Mouse (Mus musculus) adipocyte (in vitro differentiated cells): ENCODE measurements around the gene Osbpl9.

Experiments
- DNase-seq: peaks from one replicate; pipeline ENCODE4 v3.0.0-alpha.2; 2016; ENCODE audit warnings: low spot score

Gene Osbpl9

DNA sequence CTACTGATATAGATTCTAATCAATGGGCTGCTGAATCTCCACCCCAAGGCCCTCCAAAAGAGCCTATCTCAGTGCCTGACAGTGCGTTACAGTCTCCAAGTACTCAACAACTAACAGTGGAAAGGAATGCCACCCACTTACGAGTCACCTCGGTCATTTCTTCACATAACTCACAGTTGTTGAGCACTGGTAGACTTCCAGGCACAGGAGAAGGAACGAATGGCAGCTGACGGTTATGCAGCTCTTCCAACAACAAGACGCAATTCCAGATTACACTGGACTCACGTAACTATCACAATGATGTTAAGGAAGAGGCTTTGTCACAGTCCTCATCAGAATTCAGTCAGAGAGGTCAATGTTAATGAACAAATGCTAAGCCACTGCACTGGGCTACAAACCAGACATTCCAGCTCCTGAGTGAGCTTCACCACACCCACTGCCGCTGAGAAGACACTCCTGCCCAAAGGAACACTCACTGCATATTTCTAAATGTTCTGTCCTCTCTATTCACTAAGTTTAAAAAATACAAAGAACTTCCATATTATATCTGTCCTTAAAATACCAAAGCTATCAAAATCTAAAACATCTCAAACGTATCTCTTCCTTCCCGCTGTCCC, 70.7 kb downstream of the Osbpl9 start:
- DNase-seq: no peak

GRCm38 (mm10) chr4:109128971-109129370, 73.1 kb downstream of the Osbpl9 start:
- DNase-seq: no peak

DNA sequence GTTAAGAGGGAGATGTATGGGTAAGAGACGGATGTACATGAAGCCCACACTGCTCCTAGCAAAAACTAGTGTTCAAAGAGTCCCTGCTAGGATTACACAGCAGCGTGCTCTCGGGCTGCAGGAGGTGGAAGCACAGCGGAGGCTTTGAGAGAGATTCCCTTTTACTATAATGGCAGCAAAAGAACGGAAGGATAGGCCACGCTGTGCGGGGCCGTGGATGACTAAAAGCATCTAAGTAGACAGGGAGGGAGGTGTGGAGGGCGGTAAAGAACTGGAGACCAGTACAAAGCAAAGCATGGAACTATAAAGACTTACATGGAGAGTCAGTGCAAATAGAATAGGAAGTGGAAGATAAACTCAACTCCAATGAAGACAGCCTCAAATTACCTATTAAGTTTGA, 74.1 kb downstream of the Osbpl9 start:
- no peak for DNase-seq

GRCm38 (mm10) chr4:109126834-109127564, 75.1 kb downstream of the Osbpl9 start:
- no peak for DNase-seq

DNA sequence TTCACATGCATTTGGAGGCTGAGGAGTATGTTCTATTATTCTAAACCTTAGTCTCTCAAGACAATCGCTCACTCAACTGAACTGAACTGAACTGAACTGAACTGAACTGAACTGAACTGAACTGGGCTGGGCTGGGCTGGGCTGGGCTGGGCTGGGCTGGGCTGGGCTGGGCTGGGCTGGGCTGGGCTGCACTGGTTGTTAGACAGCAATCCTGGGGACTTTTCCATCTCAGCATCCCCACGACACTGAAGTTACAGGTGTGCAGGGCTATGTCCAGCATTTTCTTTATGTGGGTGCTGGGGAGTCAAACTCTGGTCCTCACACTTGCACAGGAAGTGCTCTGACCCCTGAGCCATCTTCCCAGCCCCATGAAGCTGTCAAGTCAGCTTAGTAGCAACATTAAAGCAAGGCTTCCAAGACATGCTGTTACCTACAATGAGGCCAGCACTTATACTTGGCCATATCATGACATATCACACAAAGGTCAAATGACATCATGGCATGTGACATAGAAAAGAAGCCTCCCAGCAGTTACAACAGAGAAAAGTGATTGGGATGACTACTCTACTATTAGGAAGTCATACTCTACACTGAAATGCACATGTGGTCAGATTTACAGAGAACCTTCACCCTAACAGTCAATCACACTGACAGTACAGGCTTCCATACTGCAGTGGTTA, 76.2 kb downstream of the Osbpl9 start:
- no peak for DNase-seq

DNA sequence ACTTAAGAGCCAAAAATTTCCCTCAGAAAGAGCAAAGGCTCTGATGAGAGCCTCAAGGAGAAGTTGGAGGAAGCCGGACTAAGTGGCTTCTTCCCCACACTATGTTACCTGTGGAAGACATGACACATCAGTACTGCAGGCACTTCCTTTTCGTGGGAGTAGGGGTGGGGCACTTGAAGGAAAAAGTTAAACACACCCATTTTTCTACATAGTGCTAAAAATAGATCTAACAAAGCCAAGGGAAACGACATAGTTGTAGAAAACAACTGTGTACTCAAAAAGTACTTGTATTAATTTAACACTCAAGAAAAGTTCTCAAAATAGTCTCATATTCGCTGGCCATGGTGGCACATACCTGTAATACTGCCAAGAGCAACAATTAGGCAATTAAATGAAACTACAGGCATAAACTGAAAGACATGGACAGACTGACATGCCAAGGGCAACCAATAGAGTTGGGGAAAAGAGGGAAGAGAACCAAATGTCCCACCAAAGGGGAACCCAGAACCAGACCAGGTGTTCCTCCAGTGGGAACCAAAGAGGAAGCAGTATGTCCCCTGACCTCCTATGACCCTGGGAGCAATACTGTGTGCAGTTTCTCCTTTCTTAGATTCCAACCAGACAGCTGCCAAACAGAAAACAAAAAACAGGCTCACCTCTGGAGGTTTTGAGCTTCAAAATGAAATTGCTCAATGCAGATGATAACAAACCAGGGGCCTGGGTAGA, 79.1 kb downstream of the Osbpl9 start:
- peak; percentile 74 for DNase-seq

- no peak for DNase-seq
Measured at GRCm38 (mm10) chr4:109120735-109121134, 81.3 kb downstream of the Osbpl9 start.

- DNase-seq: no peak
Measured at GRCm38 (mm10) chr4:109119641-109120125, 82.4 kb downstream of the Osbpl9 start.

DNA sequence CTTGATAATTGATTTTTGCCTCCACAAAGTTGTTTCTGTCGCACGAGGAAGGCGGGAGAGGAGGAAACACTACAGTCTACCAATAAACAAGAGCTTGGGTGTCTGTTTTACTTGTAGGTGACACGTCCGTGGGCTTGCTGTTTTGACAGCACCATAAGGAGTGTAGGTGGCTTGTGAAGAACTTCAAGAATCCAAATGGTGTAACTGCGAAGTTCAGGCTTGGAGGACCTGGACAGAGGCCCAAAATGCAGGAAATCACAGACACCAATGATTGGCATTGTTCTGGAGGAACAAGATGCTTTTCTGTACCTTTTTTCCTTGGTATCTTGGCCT, 83.8 kb downstream of the Osbpl9 start:
- DNase-seq: peak; percentile 39

DNA sequence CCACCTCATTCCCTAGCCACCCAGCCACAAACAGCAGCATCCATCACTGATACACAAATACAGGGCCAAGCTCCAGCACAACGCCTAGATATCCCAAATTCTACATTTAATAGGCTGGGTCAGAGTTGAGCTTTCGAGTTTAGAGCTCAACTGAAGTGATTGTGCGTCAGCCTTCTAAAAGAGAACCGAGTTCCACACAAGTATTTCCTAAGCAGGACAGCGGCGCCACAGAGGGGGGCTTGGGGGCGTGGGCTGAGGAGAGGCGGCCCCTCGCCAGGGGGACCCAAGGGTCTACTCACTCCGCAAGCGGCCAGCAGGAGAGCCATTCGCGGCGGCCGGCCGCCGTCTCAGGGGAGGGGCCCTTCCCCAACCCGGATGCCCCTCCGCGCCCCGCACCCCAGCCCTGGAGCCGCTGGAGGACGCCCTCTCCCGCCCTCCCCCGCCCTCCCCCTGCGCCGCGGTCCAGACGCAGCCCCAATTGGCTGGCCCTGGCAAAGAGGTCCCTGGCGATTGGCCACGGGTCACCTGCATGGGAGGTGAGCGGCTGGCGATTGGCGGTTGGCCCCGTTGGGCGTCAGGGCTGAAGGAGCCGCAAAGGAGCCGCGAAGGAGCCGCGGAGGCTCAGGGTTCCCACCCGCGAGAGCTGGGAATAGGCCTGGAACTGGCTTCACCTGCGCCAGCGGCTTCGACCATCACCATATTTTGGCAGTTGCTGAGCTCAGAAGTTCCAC, 84.3 kb downstream of the Osbpl9 start:
- DNase-seq: peak; percentile 78

- no peak for DNase-seq
Measured at GRCm38 (mm10) chr4:109116938-109117337, 85.1 kb downstream of the Osbpl9 start.

- DNase-seq: peak; percentile 90
Measured at GRCm38 (mm10) chr4:109116494-109116893, 85.6 kb downstream of the Osbpl9 start.

DNA sequence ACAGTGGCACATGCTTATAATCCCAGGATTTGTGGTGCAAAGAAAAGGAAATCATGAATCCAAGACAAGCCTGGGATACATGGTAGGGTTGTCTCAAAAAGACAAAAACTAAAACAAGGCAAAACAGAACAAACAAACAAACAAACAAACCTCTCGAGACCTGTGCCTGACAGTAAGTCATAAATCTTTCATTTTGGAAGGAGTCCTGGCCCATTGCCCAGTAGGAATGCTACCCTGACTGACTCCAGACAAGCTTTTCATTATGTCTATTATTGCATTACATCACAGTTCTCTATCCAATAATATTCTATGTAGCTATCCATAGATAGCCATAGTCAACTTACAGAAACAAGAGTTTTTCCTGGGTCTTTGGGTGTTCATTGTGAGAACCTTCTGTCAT, 86.3 kb downstream of the Osbpl9 start:
- DNase-seq: peak; percentile 89

GRCm38 (mm10) chr4:109114308-109114707, 87.8 kb downstream of the Osbpl9 start:
- no peak for DNase-seq

DNA sequence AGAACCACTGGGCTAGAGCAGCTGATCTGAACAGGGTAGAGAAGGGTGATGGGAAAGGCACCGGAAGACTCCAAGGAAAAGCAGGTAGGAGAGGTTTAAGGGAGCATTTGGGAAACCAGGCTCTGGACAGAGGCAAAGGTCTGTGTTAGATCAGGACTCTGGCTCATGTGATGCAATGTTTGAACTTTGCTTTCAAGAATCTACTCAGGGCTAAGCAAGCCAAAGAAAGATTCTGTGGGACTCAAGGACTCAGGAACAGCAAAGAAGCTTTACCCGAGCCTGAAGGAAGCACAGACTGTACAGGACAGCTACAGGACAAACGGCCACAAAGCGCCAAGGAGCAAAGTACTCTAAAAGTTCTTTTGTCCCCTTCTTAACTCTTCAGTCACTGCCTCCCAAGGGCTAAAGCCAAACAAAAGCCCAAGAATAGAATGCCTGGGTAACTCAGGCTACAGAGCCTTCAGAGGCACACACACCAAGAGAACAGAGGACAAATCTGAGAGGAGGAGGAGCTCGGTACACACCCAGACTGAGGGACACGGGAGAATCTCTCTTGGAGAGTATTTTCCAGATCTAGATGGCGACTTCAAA, 89.1 kb downstream of the Osbpl9 start:
- peak; percentile 78 for DNase-seq

- DNase-seq: peak; percentile 57
Measured at GRCm38 (mm10) chr4:109110978-109111377, 91.1 kb downstream of the Osbpl9 start.

DNA sequence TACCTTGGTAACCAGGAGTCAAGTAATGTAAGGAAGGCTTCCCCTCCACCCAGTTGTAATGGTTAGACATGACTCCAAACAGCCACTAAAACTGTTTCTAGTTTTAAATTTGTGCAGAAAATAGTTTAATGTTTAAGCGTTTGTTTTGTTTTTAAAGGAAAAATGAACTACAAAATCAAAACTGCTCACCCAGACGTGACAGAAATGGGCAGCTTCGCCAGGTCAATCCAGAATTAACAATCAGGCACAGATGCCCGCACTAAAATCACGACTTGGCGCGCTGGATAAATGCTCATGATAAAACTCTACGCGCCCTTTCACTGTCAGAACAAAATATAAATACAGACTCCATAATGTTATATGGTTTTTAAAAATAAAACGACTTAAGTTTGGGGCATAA, 92.4 kb downstream of the Osbpl9 start:
- no peak for DNase-seq

DNA sequence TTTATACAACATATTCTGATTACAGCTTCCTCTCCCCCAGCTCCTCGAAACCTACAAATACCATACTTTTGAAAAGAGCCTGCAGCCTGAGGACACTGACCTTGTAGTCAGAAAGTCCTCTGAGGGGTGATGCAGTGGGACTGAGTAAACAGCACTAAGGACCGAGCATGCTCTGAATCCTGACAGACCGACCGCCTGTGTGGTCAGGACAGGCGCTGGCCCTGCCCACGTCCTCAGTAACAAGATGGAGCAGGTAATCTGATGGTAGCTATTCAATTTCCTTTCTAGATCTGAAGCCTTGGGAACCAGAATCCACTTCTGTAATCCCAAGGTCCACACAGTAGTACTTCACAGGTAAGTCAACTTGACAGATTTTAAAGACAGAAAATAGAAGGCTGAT, 93.1 kb downstream of the Osbpl9 start:
- DNase-seq: no peak

- DNase-seq: no peak
Measured at GRCm38 (mm10) chr4:109106594-109106993, 95.5 kb downstream of the Osbpl9 start.

- DNase-seq: peak; percentile 64
Measured at GRCm38 (mm10) chr4:109106034-109106433, 96.0 kb downstream of the Osbpl9 start.

- no peak for DNase-seq
Measured at GRCm38 (mm10) chr4:109105254-109105653, 96.8 kb downstream of the Osbpl9 start.
